Comparison of ENCODE assay signal across 8 mouse cellular contexts in genomic region chr7:30093918-30094415, GRCm38 (mm10). TPM values are rescaled to one million over a fixed set of nuclear protein-coding genes. Genes with fewer than 3 reads are reported as not detected.
DNase-seq lines count a peak whose midpoint lies in the region; ATAC-seq lines count a peak whose summit lies in the region.

No protein-coding gene starts in this region.

- peaks cover 19% of the 10 kb centered on the region for H3K36me3 ChIP-seq in heart, embryonic 13.5 days
- no peaks in the 10 kb centered on the region for H3K36me3 ChIP-seq in hindbrain, embryonic 11.5 days (ENCODE audit: control insufficient read depth, insufficient read depth, low read length)
- 0 out of 2 replicates have a peak, but pooled peaks cover 2% of the 10 kb centered on the region for H3K36me3 ChIP-seq in midbrain, embryonic 11.5 days (ENCODE audit: control insufficient read depth, insufficient read depth, low read length)

- H3K9ac ChIP-seq in heart, embryonic 13.5 days, result peak overlapping the region; percentile 96
- peak overlapping the region; percentile 85; the same call in 1 of the 2 replicates for H3K9ac ChIP-seq in hindbrain, embryonic 11.5 days (ENCODE audit: low read depth, low read length)
- H3K9ac ChIP-seq in midbrain, embryonic 11.5 days (ENCODE audit: low read length), result peak overlapping the region; percentile 72; the same call in 1 of the 2 replicates

- peak overlapping the region; percentile 88 for H3K4me2 ChIP-seq in heart, embryonic 13.5 days
- H3K4me2 ChIP-seq in hindbrain, embryonic 11.5 days (replicated peaks; ENCODE audit: low read depth, low read length), result peak overlapping the region; percentile 28; the same call in 1 of the 2 replicates
- peak overlapping the region; percentile 60 for H3K4me2 ChIP-seq in midbrain, embryonic 11.5 days

- no peaks in the 10 kb centered on the region for H3K9me3 ChIP-seq in heart, embryonic 13.5 days
- no peaks in the 10 kb centered on the region for H3K9me3 ChIP-seq in hindbrain, embryonic 11.5 days (ENCODE audit: control insufficient read depth, low read length)
- no peaks in the 10 kb centered on the region for H3K9me3 ChIP-seq in midbrain, embryonic 11.5 days (ENCODE audit: control insufficient read depth, low read length)

- H3K4me1 ChIP-seq in heart, embryonic 13.5 days, result peaks cover 45% of the 10 kb centered on the region
- H3K4me1 ChIP-seq in hindbrain, embryonic 11.5 days (replicated peaks; ENCODE audit: control insufficient read depth, insufficient read depth, low read length), result peaks cover 8% of the 10 kb centered on the region
- H3K4me1 ChIP-seq in midbrain, embryonic 11.5 days (ENCODE audit: control insufficient read depth, insufficient read depth, low read length), result peaks cover 11% of the 10 kb centered on the region

- H3K4me3 ChIP-seq in heart, embryonic 13.5 days, result peak overlapping the region; percentile 77
- H3K4me3 ChIP-seq in hindbrain, embryonic 11.5 days (ENCODE audit: low read depth, low read length), result peak overlapping the region; percentile 56; the same call in 1 of the 2 replicates
- peak overlapping the region; percentile 45; the same call in 1 of the 2 replicates for H3K4me3 ChIP-seq in midbrain, embryonic 11.5 days (ENCODE audit: low read depth, low read length)

- ATAC-seq in heart, embryonic 13.5 days (ENCODE audit: extremely low read depth, insufficient number of reproducible peaks, low FRiP score, low TSS enrichment), result no peak
- no peak for ATAC-seq in hindbrain, embryonic 11.5 days (ENCODE audit: low FRiP score)
- no peak for ATAC-seq in midbrain, embryonic 11.5 days (ENCODE audit: low FRiP score)

- no peaks in the 10 kb centered on the region for H3K27me3 ChIP-seq in heart, embryonic 13.5 days (replicated peaks)
- no peaks in the 10 kb centered on the region for H3K27me3 ChIP-seq in hindbrain, embryonic 11.5 days (ENCODE audit: control insufficient read depth, insufficient read depth, low read length)
- H3K27me3 ChIP-seq in midbrain, embryonic 11.5 days (ENCODE audit: control insufficient read depth, insufficient read depth, low read length), result no peaks in the 10 kb centered on the region

- no peak for DNase-seq in heart, adult 18-20 months
- DNase-seq in NIH3T3 (ENCODE audit: low read depth), result peak; percentile 26
- no peak for DNase-seq in hindbrain, embryonic 11.5 days (ENCODE audit: low spot score)
- DNase-seq in midbrain, embryonic 11.5 days (ENCODE audit: low spot score, missing footprints), result no peak
- no peak for DNase-seq in left cerebral cortex, postnatal 25 days (ENCODE audit: low spot score in 2 of 2)
- DNase-seq in spleen, postnatal 4 days (ENCODE audit: low spot score in 2 of 2), result no peak
- no peak for DNase-seq in kidney, postnatal 25 days

- intact Hi-C loops in left cerebral cortex, postnatal 25 days (cut with DNase I), result loop anchor here (2.0 to 5.0 kb wide), 3 partner anchors 27 to 82 kb away; partner anchors contain the start of genes Zfp146 and Zfp382

- peak overlapping the region; percentile 97; the same call in 1 of the 2 replicates for H3K27ac ChIP-seq in heart, embryonic 13.5 days (replicated peaks)
- H3K27ac ChIP-seq in hindbrain, embryonic 11.5 days (ENCODE audit: low read depth, low read length), result no peak overlapping the region
- H3K27ac ChIP-seq in midbrain, embryonic 11.5 days (ENCODE audit: low read depth, low read length), result no peak overlapping the region

- 59% methylated on average over 6 of the region's 6 CpGs for WGBS in heart, embryonic 13.5 days
- 82% methylated on average over 6 of the region's 6 CpGs for WGBS in hindbrain, embryonic 11.5 days
- WGBS in midbrain, embryonic 11.5 days, result 74% methylated on average over 6 of the region's 6 CpGs

RNA-seq across cellular contexts. Expression of gene Zfp260, which starts 0.6 kb away (rescaled TPM):
- 70.2 and 76.4 TPM in 2 replicates for polyA plus RNA-seq in heart, embryonic 13.5 days (2015; fragmentation: Nextera tagmentation; extraction: Ambion mirVana)
- 10 to 100 TPM; 26.9 to 38.9 TPM for total RNA-seq in heart, adult 18-20 months (2021)
- polyA plus RNA-seq in hindbrain, embryonic 11.5 days (2014; fragmentation: Nextera tagmentation; extraction: Ambion mirVana), result 128 and 132 TPM in 2 replicates
- 138 and 139 TPM in 2 replicates for polyA plus RNA-seq in midbrain, embryonic 11.5 days (2014; fragmentation: Nextera tagmentation; extraction: Ambion mirVana)
- total RNA-seq in left cerebral cortex, postnatal 25 days (2021), result 10 to 100 TPM; 64.5 to 64.6 TPM

RNA-seq across cellular contexts. Expression of gene Zfp566, which starts 3.6 kb away (rescaled TPM):
- polyA plus RNA-seq in heart, embryonic 13.5 days (2015; fragmentation: Nextera tagmentation; extraction: Ambion mirVana), result 4.7 and 6.0 TPM in 2 replicates
- 1 to 10 TPM; 1.4 to 1.9 TPM for total RNA-seq in heart, adult 18-20 months (2021)
- polyA plus RNA-seq in hindbrain, embryonic 11.5 days (2014; fragmentation: Nextera tagmentation; extraction: Ambion mirVana), result 14.6 and 15.6 TPM in 2 replicates
- polyA plus RNA-seq in midbrain, embryonic 11.5 days (2014; fragmentation: Nextera tagmentation; extraction: Ambion mirVana), result 14.8 and 15.7 TPM in 2 replicates
- 1 to 10 TPM; 7.2 to 7.5 TPM for total RNA-seq in left cerebral cortex, postnatal 25 days (2021)

RNA-seq across cellular contexts. Expression of gene Gm26920, which starts 3.8 kb away (rescaled TPM):
- 0.29 TPM in 1 of 2 replicates, not detected in the other for polyA plus RNA-seq in heart, embryonic 13.5 days (2015; fragmentation: Nextera tagmentation; extraction: Ambion mirVana)
- not detected for total RNA-seq in heart, adult 18-20 months (2021)
- 0.89 and 1.7 TPM in 2 replicates for polyA plus RNA-seq in hindbrain, embryonic 11.5 days (2014; fragmentation: Nextera tagmentation; extraction: Ambion mirVana)
- 1.2 and 2.4 TPM in 2 replicates for polyA plus RNA-seq in midbrain, embryonic 11.5 days (2014; fragmentation: Nextera tagmentation; extraction: Ambion mirVana)
- not detected for total RNA-seq in left cerebral cortex, postnatal 25 days (2021)

RNA-seq across cellular contexts. Expression of gene Zfp82, which starts 21.3 kb away (rescaled TPM):
- polyA plus RNA-seq in heart, embryonic 13.5 days (2015; fragmentation: Nextera tagmentation; extraction: Ambion mirVana), result 4.2 and 4.6 TPM in 2 replicates
- 1 to 10 TPM; 3.0 to 3.1 TPM for total RNA-seq in heart, adult 18-20 months (2021)
- polyA plus RNA-seq in hindbrain, embryonic 11.5 days (2014; fragmentation: Nextera tagmentation; extraction: Ambion mirVana), result 8.3 and 8.6 TPM in 2 replicates
- polyA plus RNA-seq in midbrain, embryonic 11.5 days (2014; fragmentation: Nextera tagmentation; extraction: Ambion mirVana), result 7.4 and 8.8 TPM in 2 replicates
- 1 to 10 TPM; 5.0 to 5.1 TPM for total RNA-seq in left cerebral cortex, postnatal 25 days (2021)

RNA-seq across cellular contexts. Expression of gene Zfp382, which starts 27.8 kb away (rescaled TPM):
- polyA plus RNA-seq in heart, embryonic 13.5 days (2015; fragmentation: Nextera tagmentation; extraction: Ambion mirVana), result 9.6 and 10.0 TPM in 2 replicates
- 1 to 10 TPM; 2.1 to 2.5 TPM for total RNA-seq in heart, adult 18-20 months (2021)
- polyA plus RNA-seq in hindbrain, embryonic 11.5 days (2014; fragmentation: Nextera tagmentation; extraction: Ambion mirVana), result 5.8 and 7.6 TPM in 2 replicates
- polyA plus RNA-seq in midbrain, embryonic 11.5 days (2014; fragmentation: Nextera tagmentation; extraction: Ambion mirVana), result 4.4 and 5.8 TPM in 2 replicates
- 10 to 100 TPM; 34.9 to 36.0 TPM for total RNA-seq in left cerebral cortex, postnatal 25 days (2021)

Comparison
In these comparisons a context has a peak if more than half of its experiments do, and no peak if none do; other contexts are left out.
1. H3K4me2 ChIP-seq: peak in every context shown above with its lines; median percentile 88 in heart, embryonic 13.5 days; 60 in midbrain, embryonic 11.5 days; 28 in hindbrain, embryonic 11.5 days.